Mouse (Mus musculus) spleen, embryonic (tissue): Measurements from ENCODE around the gene H2-Aa.
"Not testable (repeated sequence)": the region's sequence is repeated elsewhere in the genome, so short reads cannot be mapped to it uniquely, and the experiment has no call there.

ENCODE experiments used
- CTCF ChIA-PET: fragments of 350-600 bp; sonication (Branson Sonifier 250); formaldehyde crosslinking; loops from one replicate; lab custom pipeline; 2022; lab: Charles Lee

The H2-Aa gene

DNA sequence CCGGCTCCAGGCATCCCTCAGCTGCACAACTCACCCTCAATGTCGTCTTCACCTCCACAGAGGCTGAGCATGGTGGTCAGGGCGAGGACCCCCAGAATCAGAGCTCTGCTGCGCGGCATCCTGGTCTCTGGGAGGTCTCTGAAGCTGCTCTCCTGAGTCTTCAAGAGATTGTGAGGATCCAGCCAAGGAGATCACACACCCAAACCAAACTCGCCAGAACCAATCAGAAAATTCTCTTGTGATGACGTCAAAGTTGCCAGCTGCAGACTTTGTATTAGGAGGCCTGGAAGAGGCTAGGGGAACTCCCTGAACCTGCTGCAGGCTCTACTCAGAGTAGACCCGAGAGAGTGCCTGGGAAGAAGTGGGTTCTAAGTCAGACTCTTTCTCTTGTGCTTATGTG lies at the start of gene H2-Aa:
H2-Aa (minus strand) TSS at position 176 of the 400 bp plus-strand sequence.
- CTCF ChIA-PET, result interaction anchor here (0.6 to 1.7 kb wide), 4 partner anchors 11 to 95 kb away, joined by 3 to 5 read pairs (median 3); partner anchors contain the start of gene H2-Eb1

DNA sequence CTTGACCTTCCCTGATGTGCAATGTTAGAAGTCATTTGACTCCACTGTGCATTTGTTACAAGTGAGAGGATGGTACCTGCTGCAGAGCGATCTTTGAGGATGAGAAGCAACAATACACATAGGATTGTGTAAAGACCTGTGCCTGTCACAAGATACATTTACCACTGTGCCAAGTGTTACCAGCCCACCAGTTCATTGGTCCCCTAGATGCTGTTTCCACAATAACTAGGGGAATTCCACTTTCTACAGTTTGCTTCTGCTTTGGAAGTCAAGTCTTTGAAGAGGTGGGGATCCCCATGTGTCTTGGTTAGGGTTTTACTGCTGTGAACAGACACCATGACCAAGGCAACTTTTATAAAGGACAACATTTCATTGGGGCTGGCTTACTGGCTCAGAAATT lies 43.6 kb upstream of the H2-Aa start:
- CTCF ChIA-PET, result no interaction called here

DNA sequence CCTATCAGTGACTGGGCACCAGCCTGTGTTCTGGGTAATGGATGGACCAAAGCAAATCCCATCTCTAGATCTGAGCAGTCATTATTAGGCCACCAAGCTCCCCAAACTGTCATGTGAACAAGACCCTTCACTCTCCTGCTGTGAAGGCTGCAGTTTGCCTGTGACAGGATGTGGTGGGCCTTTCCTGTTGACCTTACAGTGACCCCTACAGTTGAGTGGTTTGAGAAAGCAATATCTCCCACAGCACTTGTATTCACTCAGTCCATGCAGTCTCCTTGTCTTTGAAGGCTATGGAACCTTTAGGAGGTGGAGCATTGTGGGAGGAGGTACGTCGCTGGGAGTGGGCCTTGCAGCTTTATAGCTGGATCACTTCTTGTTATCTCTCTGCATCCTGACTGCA lies 42.2 kb upstream of the H2-Aa start:
- CTCF ChIA-PET, result interaction anchor here (0.7 kb wide), 1 partner anchor 237 kb away, joined by 4 read pairs; no protein-coding TSS in a partner anchor

DNA sequence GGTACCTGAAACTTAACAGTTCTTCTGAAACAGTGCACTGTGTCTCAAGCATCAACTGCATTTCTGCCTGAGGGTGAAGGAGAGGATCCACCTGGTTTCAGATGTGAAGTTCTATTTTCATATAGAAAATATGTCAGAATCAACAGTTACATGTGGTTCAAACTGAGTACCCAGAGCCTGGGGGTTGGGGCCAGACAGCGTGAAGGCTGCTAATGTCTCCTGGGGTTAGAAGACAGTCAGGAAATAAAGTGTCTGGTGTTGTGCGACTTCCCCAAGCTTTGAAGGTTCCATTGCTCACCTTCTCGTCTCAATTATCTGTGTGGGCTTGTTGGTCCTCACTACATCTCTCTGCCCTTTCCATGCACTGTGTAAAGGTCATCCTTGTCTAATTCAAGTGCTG lies 38.8 kb upstream of the H2-Aa start:
- CTCF ChIA-PET, result no interaction called here

DNA sequence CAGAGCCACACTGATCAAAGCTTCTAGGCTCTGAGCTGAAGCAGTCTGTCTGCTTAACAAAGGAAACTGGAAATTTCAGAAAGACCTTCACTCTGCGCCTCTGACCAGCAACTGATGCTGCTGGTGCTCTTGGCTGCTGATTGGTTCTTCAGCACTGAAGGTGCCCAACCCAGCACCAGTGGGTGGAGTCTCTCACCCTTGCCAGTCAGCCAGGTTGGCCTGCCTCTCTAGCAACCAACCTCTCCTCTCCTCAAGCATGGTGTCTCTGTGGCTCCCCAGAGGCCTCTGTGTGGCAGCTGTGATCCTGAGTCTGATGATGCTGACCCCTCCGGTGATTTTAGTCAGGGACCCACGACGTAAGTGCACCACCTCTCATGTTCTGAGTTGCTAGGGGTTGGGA lies 37.8 kb upstream of the H2-Aa start, which contains the start of gene H2-Eb2:
H2-Eb2 (plus strand) TSS at position 230 of the 400 bp plus-strand sequence.
- CTCF ChIA-PET, result interaction anchor here (0.7 to 1.3 kb wide), 2 partner anchors 12 to 58 kb away, joined by 3 read pairs; no protein-coding TSS in a partner anchor

DNA sequence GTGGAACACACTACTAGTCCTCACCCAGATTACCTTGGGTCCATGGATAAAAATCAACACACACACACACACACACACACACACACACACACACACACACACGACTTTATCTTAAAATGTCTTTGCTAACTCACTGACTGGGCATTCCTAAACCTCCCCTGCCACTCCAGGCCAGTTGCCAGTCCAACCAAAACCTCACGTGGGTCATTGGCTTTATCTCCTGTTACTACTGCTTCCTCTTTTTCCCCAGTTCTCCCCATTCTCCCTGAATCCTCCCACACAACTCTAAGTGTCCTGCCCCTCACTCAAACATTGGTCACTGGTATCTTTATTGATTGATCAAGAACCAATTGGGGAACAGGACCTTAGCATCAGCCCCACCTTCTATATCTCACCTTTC lies 29.7 kb upstream of the H2-Aa start:
- CTCF ChIA-PET, result no interaction called here

DNA sequence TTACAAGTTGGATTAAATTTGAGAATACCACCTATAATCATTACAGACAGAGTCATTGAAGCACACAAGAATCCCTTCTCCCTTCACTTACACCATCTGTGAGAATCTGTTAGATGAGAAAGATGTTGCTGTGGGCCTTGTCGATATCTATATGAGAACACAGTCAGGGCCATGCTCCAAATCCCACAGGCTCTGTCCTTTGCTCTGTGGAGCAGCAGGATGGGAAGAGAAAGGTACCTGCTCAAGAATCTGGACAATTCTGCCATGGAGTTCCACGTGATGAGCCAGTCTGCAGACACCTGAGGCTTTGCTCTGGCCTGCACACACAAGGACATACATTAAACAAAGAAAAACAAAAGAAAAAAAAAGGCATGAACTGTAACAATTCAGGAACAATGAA lies 29.1 kb upstream of the H2-Aa start:
- CTCF ChIA-PET, result no interaction called here

DNA sequence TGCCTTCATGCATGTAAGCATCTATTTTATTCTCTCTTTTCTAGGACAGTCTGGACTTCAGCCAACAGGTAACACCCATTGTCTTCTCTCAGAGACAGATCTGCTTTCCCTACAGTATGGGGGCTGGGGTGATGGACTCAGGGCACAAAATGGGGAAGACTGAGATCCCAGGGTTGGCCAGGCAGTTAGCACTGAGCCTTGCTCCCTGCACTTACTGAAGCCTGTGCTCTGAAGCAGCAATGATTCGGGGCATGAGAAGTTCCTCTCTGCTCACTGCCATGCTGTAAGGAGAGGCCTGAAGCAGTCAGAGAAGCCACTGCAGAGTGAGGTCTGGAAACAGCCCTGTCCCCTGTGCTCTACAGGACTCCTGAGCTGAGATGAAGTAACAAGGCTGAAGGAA lies 27.9 kb upstream of the H2-Aa start:
- CTCF ChIA-PET, result interaction anchor here (1.0 kb wide), 1 partner anchor 44 kb away, joined by 4 read pairs; no protein-coding TSS in a partner anchor

DNA sequence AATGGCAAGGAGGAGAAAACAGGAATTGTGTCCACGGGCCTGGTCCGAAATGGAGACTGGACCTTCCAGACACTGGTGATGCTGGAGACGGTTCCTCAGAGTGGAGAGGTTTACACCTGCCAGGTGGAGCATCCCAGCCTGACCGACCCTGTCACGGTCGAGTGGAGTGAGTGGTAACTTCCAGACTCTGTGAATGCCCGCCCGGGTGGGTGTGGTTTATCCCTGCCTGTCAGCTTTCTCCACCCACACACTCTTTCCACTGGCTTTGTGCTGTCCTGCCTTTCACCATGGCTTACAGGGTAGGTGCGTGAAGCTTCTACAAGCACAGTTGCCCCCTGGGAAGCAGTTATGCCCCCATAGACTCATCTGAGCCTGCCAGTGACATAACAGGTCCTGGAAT lies 26.7 kb upstream of the H2-Aa start:
- CTCF ChIA-PET, result interaction anchor here (0.7 to 1.4 kb wide), 3 partner anchors 11 to 34 kb away, joined by 3 read pairs; partner anchors contain the start of gene H2-Eb2

DNA sequence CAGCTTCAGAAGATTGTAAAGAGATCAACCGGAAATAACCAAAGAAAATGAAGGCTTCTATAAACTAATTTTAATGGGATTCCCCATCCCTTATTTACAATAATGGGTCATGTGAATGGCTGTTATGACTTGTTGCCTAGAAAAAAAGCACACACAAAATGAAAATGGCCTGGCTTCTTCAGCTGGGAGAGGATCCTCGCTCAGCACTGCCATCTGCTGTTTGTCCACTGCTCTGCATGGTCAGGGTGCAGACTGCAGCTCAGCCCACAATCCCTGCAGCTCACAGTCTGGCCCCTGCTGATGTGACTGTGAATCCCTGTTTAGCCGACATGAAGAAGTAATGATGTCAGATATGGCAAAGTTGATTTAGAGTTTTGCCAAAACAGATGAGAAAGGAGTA lies 25.8 kb upstream of the H2-Aa start:
- CTCF ChIA-PET, result interaction anchor here (0.7 to 1.6 kb wide), 6 partner anchors 12 to 63 kb away, joined by 3 to 6 read pairs (median 4); partner anchors contain the start of gene H2-Eb2

DNA sequence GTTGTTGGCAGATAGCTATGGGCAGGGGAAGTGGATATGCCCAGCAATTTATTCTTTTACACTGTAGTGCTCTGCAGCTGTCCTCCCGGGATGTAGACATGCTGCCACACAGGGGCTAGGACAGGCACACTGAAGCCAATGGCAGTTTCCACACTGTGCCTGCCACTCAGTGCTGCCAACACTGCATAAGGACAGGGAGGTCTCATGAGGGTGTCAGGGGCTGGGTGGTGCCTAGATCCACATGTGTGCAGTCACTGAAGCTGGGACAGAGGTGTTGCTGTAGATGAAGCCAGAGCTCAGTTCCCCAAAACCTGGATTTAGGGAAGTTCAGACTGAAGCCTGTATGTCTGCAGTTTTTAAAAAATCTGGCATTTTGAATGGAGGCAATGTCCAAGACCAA lies 24.6 kb upstream of the H2-Aa start:
- CTCF ChIA-PET, result interaction anchor here (0.7 to 1.6 kb wide), 2 partner anchors 15 to 21 kb away, joined by 3 to 5 read pairs; no protein-coding TSS in a partner anchor

DNA sequence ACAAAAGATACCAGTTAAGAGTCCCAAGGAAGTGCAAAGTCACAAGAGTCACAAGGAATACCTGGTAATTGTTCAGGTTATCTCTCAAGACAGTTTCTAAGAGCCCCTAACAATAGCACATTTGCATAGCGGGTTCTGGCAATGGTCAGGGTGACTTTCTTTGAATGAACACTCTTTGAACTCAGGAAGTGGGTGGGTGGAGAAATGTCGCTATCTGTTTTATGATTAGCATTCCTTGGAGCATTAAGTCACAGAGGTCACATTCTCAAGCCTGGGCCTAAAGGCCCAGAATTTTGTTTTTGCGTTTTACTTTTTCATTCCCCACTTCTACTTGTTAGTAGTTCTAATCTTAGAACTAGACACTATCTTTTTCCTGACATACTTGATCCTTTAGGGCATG lies 22.9 kb upstream of the H2-Aa start:
- CTCF ChIA-PET, result not testable (repeated sequence)

DNA sequence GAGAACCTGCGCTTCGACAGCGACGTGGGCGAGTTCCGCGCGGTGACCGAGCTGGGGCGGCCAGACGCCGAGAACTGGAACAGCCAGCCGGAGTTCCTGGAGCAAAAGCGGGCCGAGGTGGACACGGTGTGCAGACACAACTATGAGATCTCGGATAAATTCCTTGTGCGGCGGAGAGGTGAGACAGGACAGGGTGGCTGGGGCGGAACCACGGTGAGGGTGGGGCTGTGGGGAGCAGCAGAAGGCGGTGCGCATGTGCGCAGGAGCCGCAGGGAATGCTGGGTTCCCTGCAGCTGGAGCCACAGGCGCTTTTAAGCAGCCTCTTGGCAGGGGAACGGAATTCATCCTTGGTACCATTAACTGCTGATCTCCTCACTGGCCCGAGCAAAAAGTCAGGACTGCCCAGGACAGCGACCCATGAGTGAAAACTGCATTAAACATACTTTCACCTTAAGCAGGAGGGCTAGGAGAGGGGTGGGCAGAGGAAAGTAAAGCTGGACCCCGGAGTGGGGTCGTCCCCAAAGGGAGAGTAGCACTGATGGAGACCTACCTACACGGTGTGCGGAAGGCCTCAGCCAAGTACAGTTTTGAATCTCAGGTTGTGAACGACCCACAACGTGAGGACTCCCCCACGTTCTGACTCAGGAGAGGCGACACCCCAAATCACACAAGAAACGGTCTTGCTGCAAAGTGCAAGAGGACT lies 22.2 kb upstream of the H2-Aa start:
- CTCF ChIA-PET, result interaction anchor here (0.7 kb wide), 1 partner anchor 29 kb away, joined by 3 read pairs; no protein-coding TSS in a partner anchor

DNA sequence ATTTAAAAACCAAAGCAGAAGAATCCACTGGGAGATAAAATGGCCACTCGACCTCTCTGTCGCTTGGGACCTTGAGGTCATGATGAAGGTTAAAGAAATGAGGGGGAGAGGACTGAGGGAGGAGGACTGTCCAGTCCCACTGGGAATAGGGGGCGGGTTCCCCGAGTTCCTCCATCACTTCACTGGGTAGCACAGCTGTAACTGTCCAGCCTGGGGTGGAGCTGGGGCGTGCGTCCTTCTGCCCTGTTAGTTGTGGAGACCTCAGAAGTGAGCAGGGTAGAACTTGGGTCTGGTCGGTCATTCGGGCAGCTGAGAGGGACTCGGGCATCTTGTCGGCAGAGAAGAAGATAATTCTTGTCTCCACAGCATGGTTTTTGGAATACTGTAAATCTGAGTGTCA lies 21.6 kb upstream of the H2-Aa start:
- CTCF ChIA-PET, result interaction anchor here (0.7 kb wide), 1 partner anchor 30 kb away, joined by 3 read pairs; no protein-coding TSS in a partner anchor

DNA sequence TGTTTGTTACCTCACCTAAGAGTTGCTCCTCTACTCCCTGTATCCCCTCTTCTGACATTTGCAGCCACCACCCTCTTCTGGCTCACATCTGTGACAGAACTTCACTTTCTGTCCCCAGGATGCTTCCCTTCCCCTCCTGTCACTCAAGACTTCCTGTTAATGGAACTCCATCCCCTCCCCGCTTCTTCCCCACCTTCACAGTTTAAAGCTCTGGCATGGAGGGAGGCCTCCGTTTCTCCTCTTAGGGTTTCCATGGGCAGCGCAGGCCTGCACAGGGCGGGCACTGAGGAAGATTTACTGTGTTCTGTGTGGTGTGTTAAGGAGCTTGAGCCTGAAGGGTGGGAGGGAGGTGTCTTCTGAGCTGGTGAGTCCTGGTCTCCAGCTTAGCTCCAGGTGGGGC lies 20.5 kb upstream of the H2-Aa start:
- CTCF ChIA-PET, result no interaction called here

DNA sequence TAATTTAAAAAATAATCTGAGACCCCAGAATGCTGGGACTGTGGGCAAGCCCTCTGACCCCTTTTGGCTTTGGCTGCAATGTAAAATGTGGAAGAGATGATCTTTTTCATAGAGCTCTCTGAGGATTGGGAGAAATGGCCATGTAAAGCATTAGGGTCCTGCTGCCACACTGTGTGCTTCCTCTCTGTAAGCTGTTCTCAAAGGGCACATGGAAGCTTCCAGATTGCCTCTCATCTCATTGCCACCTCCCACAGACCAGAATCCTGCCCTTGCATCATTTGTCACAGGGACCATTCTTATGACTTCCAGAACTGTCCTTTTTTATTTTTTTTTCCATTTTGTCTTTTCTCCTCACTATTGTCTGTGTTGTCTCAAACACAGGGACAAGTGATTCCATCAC lies 19.6 kb upstream of the H2-Aa start:
- CTCF ChIA-PET, result interaction anchor here (0.7 kb wide), 1 partner anchor 23 kb away, joined by 3 read pairs; no protein-coding TSS in a partner anchor

DNA sequence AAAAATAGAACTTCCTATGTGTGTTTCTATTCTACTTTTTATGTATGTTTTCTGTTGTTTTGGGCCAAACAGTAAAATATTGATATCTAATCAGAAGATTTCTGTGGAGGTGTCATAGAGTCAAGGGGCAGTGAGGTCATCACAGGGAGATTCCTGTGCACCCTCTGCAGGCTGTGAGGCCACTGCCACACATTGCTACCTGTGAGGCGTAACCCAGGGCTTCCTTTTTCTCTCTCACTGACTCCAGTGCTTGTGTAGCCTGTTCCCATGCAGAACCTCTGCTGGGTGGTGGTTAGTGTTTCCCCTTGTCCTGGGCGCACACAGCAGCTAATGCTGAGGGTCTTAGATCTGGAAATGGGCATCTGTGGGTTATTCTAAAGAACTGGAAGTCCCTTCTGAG lies 18.8 kb upstream of the H2-Aa start:
- CTCF ChIA-PET, result no interaction called here

DNA sequence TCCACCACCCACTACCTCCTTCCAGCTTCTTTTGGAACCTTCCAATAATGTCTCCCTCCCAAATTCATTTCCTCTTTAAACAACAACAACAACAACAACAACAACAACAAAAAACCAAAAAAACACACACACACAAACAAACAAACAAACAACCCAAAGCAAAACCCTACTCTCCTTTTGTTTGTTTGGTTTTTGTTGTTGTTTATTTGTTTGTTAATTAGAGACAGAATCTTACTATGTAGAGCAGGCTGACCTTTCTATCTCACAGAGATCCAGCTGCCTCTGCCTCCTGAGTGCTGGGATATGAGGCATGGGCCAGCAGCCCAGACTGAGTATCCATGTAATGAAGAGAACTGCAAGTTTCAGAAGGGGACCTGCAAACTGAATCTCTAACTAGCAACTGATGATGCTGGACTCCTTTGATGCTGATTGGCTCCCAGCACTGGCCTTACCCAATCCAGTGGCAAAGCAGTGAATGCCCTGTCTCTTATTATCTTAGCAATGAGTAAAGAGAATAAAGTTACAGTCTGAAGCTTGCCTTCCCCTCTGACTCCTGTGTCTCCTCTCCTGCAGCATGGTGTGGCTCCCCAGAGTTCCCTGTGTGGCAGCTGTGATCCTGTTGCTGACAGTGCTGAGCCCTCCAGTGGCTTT lies 17.9 kb upstream of the H2-Aa start, which contains the start of gene H2-Eb1:
H2-Eb1 (plus strand) TSS at position 488 of the 651 bp plus-strand sequence.
- CTCF ChIA-PET, result interaction anchor here (0.7 to 1.7 kb wide), 4 partner anchors 12 to 43 kb away, joined by 3 to 6 read pairs (median 4); partner anchors contain the start of gene H2-Aa

DNA sequence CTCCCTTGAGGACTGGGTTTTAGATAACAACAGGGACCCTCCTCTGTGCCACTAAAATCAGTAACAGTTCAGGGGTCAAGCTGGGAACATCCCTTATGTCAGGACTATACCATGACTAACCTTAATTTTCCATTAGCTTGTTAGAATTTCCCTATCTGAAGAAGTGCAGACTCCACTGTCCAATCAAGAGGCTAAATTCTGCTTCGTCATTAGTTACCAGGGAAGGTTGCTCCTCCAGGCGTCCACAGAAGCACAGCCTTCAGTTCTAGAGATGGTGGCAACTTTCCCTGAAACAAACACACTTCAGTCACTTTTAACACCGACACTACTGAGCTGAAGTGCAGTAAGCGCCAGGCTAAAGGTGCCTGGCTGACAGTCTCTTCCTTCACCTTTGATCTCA lies 17.1 kb upstream of the H2-Aa start:
- CTCF ChIA-PET, result interaction anchor here (0.7 to 1.7 kb wide), 5 partner anchors 11 to 44 kb away, joined by 3 to 6 read pairs (median 4); partner anchors contain the start of gene H2-Aa

DNA sequence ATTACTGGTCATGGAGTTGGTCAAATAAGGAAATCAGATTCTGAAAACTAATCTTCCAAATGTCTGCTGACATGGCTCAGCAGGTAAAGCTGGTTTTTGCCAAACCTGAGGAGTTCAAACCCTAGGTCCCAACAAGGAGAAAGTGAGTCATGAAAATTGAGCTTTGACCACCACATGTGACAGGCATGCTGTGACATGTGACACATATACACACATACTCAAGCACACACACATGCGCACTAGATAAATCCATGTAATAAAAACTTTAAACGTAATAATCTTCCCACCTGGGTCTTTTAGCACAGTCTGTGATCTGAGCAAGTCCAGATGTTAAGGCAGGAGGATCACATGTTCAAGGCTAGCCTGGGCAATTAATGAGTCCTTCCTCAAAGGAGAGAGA lies 16.2 kb upstream of the H2-Aa start:
- CTCF ChIA-PET, result interaction anchor here (0.7 to 1.0 kb wide), 4 partner anchors 9 to 39 kb away, joined by 3 to 12 read pairs (median 4); no protein-coding TSS in a partner anchor

DNA sequence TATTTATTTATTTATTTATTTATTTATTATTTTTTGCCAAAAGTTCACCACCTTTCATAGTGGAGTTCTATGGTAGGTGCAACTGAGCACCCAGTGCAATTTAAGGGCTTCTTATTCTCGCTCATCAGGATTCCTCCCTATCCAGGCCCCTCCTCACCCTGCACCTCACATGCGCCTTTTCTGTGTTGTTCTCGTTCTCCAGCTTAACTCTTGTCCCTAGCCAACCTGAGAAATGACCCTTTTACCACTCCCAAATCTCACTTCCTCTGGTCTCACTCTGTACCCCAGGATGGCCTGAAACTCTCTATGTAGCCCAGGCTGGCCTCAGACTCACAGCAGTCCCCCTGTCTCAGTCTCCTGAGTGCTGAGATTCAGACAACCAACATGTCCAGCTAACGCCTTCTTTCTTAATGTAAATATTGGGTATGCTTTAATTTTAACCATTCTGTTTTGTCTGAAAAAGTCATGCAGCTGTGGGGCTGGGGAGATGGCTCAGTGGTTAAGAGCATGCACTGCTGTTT lies 14.1 kb upstream of the H2-Aa start:
- CTCF ChIA-PET, result interaction anchor here (0.6 to 1.2 kb wide), 2 partner anchors 45 to 62 kb away, joined by 4 to 5 read pairs; no protein-coding TSS in a partner anchor
